Mouse (Mus musculus) MEL (cell line): Measurements from ENCODE around the gene Myzap. TPM values are rescaled to one million over a fixed set of nuclear protein-coding genes. Genes with fewer than 3 reads are reported as not detected.

Source experiments
- DNase-seq: peaks from one replicate; pipeline ENCODE4 v3.0.0; 2011; ENCODE audit warnings: low read depth, low spot score
- H3K27ac ChIP-seq: 2 replicates; pipeline ENCODE4 v1.5.1; 2012; ENCODE audit warnings: low read depth, mild to moderate bottlenecking, control low read depth, low read length, moderate library complexity; ENCODE audit not compliant: control insufficient read depth
- H3K27me3 ChIP-seq, 2 experiments: fragments of 150-350 bp in 1 of 2; sonication (generic) in 1 of 2; 2 replicates each; pipeline ENCODE4 v1.6.1; 2012; ENCODE audit warnings: low read length in 2 of 2, mild to moderate bottlenecking in 2 of 2, improper control_type of control experiment in 1 of 2, moderate library complexity in 1 of 2; ENCODE audit not compliant: insufficient read depth in 2 of 2, control insufficient read depth in 1 of 2
- H3K36me3 ChIP-seq, 2 experiments: 2 replicates each; pipeline ENCODE4 v1.6.1; 2012 to 2014; ENCODE audit warnings: low read length in 2 of 2, improper control_type of control experiment in 1 of 2, inconsistent platforms in 1 of 2, mild to moderate bottlenecking in 1 of 2; ENCODE audit not compliant: insufficient read depth in 2 of 2, control insufficient read depth in 1 of 2
- H3K4me1 ChIP-seq, 2 experiments: fragments of 150-350 bp in 1 of 2; sonication (generic) in 1 of 2; 2 replicates each; pipeline ENCODE4 v1.6.1; 2012; ENCODE audit warnings: low read length in 2 of 2, improper control_type of control experiment in 1 of 2, mild to moderate bottlenecking in 1 of 2; ENCODE audit not compliant: insufficient read depth in 2 of 2, control insufficient read depth in 1 of 2
- H3K4me3 ChIP-seq, 2 experiments: fragments of 150-350 bp in 1 of 2; sonication (generic) in 1 of 2; 2 replicates each; pipeline ENCODE4 v1.5.1; 2012; ENCODE audit warnings: low read depth in 2 of 2, low read length in 2 of 2, mild to moderate bottlenecking in 2 of 2, moderate library complexity in 2 of 2, control low read depth in 1 of 2, improper control_type of control experiment in 1 of 2; ENCODE audit not compliant: control insufficient read depth in 1 of 2, insufficient read depth in 1 of 2
- H3K79me2 ChIP-seq: 2 replicates; pipeline ENCODE4 v1.6.1; 2012; ENCODE audit warnings: mild to moderate bottlenecking, low read length, moderate library complexity; ENCODE audit not compliant: control insufficient read depth, poor library complexity, insufficient read depth
- H3K9ac ChIP-seq: 2 replicates; pipeline ENCODE4 v1.6.1; 2012; ENCODE audit warnings: low read depth, mild to moderate bottlenecking, control low read depth, low read length, moderate library complexity; ENCODE audit not compliant: control insufficient read depth, poor library complexity, severe bottlenecking
- H3K9me3 ChIP-seq: fragments of 150-350 bp; sonication (generic); replicated peaks from 2 replicates; pipeline ENCODE4 v1.6.1; 2012; ENCODE audit warnings: mild to moderate bottlenecking, low read length, improper control_type of control experiment, moderate library complexity; ENCODE audit not compliant: insufficient read depth
- CTCF ChIP-seq, 3 experiments: IDR thresholded peaks in 2 of 3; conservative IDR thresholded peaks in 1 of 3; 2 replicates each; pipeline ENCODE4 v1.5.1; 2011 to 2012; ENCODE audit warnings: low read length in 3 of 3, low read depth in 2 of 3, mild to moderate bottlenecking in 2 of 3, improper control_type of control experiment in 1 of 3, inconsistent platforms in 1 of 3, mixed read lengths in 1 of 3, moderate library complexity in 1 of 3; ENCODE audit not compliant: control insufficient read depth in 1 of 3, insufficient read depth in 1 of 3, poor library complexity in 1 of 3, severe bottlenecking in 1 of 3
- E2F4 ChIP-seq: IDR thresholded peaks from 2 replicates; pipeline ENCODE4 v1.6.1; 2011; ENCODE audit warnings: low read depth, low read length, improper control_type of control experiment, borderline replicate concordance
- ETS1 ChIP-seq: IDR thresholded peaks from 2 replicates; pipeline ENCODE4 v1.6.1; 2012; ENCODE audit warnings: low read depth, mild to moderate bottlenecking, inconsistent platforms, low read length, improper control_type of control experiment, moderate library complexity
- GATA1 ChIP-seq: IDR thresholded peaks from 2 replicates; pipeline ENCODE4 v1.6.1; 2011; ENCODE audit warnings: low read depth, low read length, improper control_type of control experiment
- HCFC1 ChIP-seq: IDR thresholded peaks from 2 replicates; pipeline ENCODE4 v1.6.1; 2012; ENCODE audit warnings: low read depth, mild to moderate bottlenecking, inconsistent platforms, low read length, improper control_type of control experiment, moderate library complexity
- KAT2A ChIP-seq: conservative IDR thresholded peaks from 2 replicates; pipeline ENCODE4 v1.6.1; 2012; ENCODE audit warnings: low read depth, low read length, improper control_type of control experiment, inconsistent platforms
- MAFK ChIP-seq: IDR thresholded peaks from 2 replicates; pipeline ENCODE4 v1.6.1; 2011; ENCODE audit warnings: low read depth, mild to moderate bottlenecking, low read length, improper control_type of control experiment, borderline replicate concordance
- MAX ChIP-seq: IDR thresholded peaks from 2 replicates; pipeline ENCODE4 v1.6.1; 2011; ENCODE audit warnings: low read length, improper control_type of control experiment
- MEF2A ChIP-seq: IDR thresholded peaks from 2 replicates; pipeline ENCODE4 v1.6.1; 2014; ENCODE audit warnings: low read depth, mild to moderate bottlenecking, inconsistent platforms, low read length, improper control_type of control experiment; ENCODE audit not compliant: poor library complexity, insufficient replicate concordance, severe bottlenecking; ENCODE audit errors: extremely low read depth
- MYC ChIP-seq: IDR thresholded peaks from 2 replicates; pipeline ENCODE4 v1.6.1; 2011; ENCODE audit warnings: low read depth, mild to moderate bottlenecking, low read length, improper control_type of control experiment, moderate library complexity
- NRF1 ChIP-seq: IDR thresholded peaks from 2 replicates; pipeline ENCODE4 v1.6.1; 2014; ENCODE audit warnings: low read depth, mild to moderate bottlenecking, inconsistent platforms, low read length, improper control_type of control experiment, moderate library complexity; ENCODE audit not compliant: poor library complexity, insufficient read depth, severe bottlenecking
- POLR2AphosphoS2 ChIP-seq: IDR thresholded peaks from 2 replicates; pipeline ENCODE4 v1.6.1; 2011; ENCODE audit warnings: low read length, improper control_type of control experiment
- POLR2AphosphoS5 ChIP-seq: IDR thresholded peaks from 2 replicates; pipeline ENCODE4 v1.6.1; 2012; ENCODE audit warnings: low read depth, borderline replicate concordance, mild to moderate bottlenecking, inconsistent platforms, low read length, moderate library complexity, mixed read lengths
- SMC3 ChIP-seq: IDR thresholded peaks from 2 replicates; pipeline ENCODE4 v1.6.1; 2011; ENCODE audit warnings: low read depth, low read length, improper control_type of control experiment
- UBTF ChIP-seq: IDR thresholded peaks from 2 replicates; pipeline ENCODE4 v1.6.1; 2012; ENCODE audit warnings: low read depth, mild to moderate bottlenecking, inconsistent platforms, low read length, improper control_type of control experiment, moderate library complexity, borderline replicate concordance; ENCODE audit not compliant: insufficient read depth
- polyA plus RNA-seq, 2 experiments: library from polyadenylated mRNA; stranded (reverse) in 1 of 2; unstranded in 1 of 2; fragments of >175 nt in 1 of 2; fragments of >200 nt in 1 of 2; gene quantifications; 2 replicates each; pipeline versions ENCODE4 v1.2.1 to v1.2.4; 2012; ENCODE audit warnings: low replicate concordance in 2 of 2, low read depth in 1 of 2; ENCODE audit not compliant: insufficient read length in 2 of 2, insufficient read depth in 1 of 2, missing spikeins in 1 of 2
- total RNA-seq: library from RNA; depleted of rRNA; stranded (reverse); fragments of 300-350 nt; gene quantifications from 2 replicates; pipeline ENCODE4 v1.2.3, GENCODE M21; 2012

The Myzap gene
- total and polyA plus RNA-seq, 3 experiments = 0.06 TPM; not detected in 2

- DNase-seq = no peak
- Histone ChIP-seq H3K27ac (no peak overlapping the region), H3K27me3 (no peaks in the 10 kb centered on the region; a peak in 1 of 4 replicates), H3K79me2 (no peaks in the 10 kb centered on the region), H3K4me3 (no peak overlapping the region), H3K9me3 (no peaks in the 10 kb centered on the region), H3K9ac (no peak overlapping the region), H3K36me3 (peaks cover 0 to 4% of the 10 kb centered on the region in 2 experiments; a peak in 2 of 4 replicates), H3K4me1 (peaks cover 4 to 7% of the 10 kb centered on the region in 2 experiments)
- TF ChIP-seq POLR2AphosphoS2 = no peak
- TF ChIP-seq HCFC1 = no peak
These were observed 19.7 kb upstream of the Myzap start for GRCm38 (mm10) chr9:71611876-71612275.

- H3K9me3 ChIP-seq = no peaks in the 10 kb centered on the region
- peaks cover 0 to 16% of the 10 kb centered on the region in 2 experiments; a peak in 2 of 4 replicates for H3K36me3 ChIP-seq
- DNase-seq = no peak
- TF ChIP-seq MAFK = no peak
- TF ChIP-seq POLR2AphosphoS5 = no peak
- TF ChIP-seq KAT2A = no peak
- TF ChIP-seq MAX = no peak
- no peak for TF ChIP-seq SMC3
- no peak for TF ChIP-seq CTCF (IDR thresholded peaks at IDR 0.05 in 2 of 3, conservative IDR thresholded peaks at IDR 0.05 in 1 of 3; ENCODE audit: control insufficient read depth in 1 of 3, insufficient read depth in 1 of 3, low read depth in 2 of 3, low read length in 3 of 3, poor library complexity in 1 of 3, severe bottlenecking in 1 of 3)
- no peak for TF ChIP-seq UBTF
- TF ChIP-seq ETS1 = no peak
- no peak for TF ChIP-seq E2F4
- no peak for TF ChIP-seq GATA1
- TF ChIP-seq MYC = no peak
- TF ChIP-seq NRF1 = no peak
- TF ChIP-seq MEF2A = no peak
- no peaks in the 10 kb centered on the region; a peak in 1 of 4 replicates for H3K27me3 ChIP-seq
- H3K4me3 ChIP-seq = no peak overlapping the region
- peaks cover 8 to 24% of the 10 kb centered on the region in 2 experiments for H3K4me1 ChIP-seq
- no peak overlapping the region for H3K9ac ChIP-seq
- no peaks in the 10 kb centered on the region for H3K79me2 ChIP-seq
- no peak overlapping the region for H3K27ac ChIP-seq
These were observed 16.9 kb upstream of the Myzap start for GRCm38 (mm10) chr9:71609010-71609409.
